Mouse (Mus musculus) CD4-positive, CD25-positive, alpha-beta regulatory T cell, adult 4 months (primary cell): Measurements from ENCODE around the gene Rabggta. TPM values are rescaled to one million over a fixed set of nuclear protein-coding genes. Genes with fewer than 3 reads are reported as not detected.
A peak's percentile ranks its signal among the peaks of the same experiment; 100 is the strongest.

Experiments
- ATAC-seq: one replicate; pipeline ENCODE4 v1.8.0; 2017
- polyA plus RNA-seq, 2 experiments: library from polyadenylated mRNA; unstranded; fragments of 100-300 nt; shearing (Covaris generic); gene quantifications; one replicate each; pipeline ENCODE4 v1.2.1; 2017

The Rabggta gene
- polyA plus RNA-seq = 10 to 100 TPM; 70.5 to 94.7 TPM

DNA sequence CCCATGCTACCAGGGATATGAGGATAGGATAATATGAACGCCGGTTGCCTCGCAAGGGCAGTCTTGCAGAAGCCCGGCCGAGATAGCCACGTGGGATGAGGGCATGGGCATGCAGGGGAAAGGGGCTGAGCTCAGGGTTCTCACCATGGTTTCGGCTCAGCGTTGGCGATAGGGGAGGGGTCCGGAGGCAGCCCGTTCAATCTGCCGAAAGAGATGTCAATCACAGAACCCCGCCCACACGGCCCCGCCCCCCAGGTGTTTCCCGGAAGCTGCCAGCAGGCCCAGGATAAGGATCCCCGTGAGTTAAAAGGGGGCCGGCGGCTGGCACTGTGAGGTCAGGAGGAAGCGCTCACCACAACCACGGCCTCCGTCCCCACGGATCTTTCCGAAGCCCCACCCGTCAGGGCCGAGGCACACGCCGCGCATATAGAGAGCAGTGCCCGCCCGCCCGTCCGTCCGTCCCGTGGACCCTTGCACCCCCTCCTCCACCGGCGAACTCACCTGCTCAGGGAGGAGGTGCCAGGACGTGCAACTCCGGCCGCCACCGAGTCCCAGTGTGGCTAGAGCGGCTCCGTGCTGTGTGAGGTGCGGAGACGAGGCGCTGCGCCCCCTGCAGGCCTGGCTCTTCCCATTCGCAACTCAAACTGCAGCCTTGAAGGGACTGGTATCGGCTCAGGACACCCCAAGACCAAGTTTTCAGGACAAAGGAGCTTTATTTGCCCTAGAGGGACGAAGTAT, at the start of gene Rabggta:
Gene Rabggta (minus strand): TSS at position 564 of the 738 bp plus-strand sequence.
- peak; percentile 59 for ATAC-seq

DNA sequence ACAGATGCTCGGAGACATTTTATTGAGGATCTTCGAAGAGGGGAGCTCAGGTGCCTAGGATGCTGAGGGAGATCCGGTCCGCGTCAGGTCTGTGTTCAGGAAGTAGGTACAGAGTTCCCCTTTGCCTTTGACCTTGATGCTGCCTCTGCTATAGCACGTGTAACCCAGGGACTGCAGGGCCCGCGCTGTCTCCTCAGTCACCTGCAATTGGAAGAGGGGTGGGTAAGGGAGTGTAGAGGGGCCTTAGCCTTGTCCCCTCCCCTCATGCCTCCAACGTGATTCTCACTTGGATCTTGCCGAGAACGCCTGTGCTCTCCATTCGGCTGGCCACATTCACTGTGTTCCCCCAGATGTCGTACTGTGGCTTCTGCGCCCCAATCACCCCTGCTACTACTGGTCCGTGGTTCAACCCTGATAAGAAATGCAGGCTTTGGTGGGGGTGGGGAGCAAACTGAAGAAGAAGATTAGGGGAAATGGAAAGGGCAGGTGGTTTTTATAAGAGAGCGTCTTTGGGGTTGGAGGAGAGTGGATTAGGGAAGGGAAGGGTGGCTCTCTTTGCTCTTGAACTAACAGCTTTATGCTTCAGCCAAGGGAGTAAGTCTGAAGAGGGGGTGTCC, 47.1 kb upstream of the Rabggta start:
- ATAC-seq = no peak

DNA sequence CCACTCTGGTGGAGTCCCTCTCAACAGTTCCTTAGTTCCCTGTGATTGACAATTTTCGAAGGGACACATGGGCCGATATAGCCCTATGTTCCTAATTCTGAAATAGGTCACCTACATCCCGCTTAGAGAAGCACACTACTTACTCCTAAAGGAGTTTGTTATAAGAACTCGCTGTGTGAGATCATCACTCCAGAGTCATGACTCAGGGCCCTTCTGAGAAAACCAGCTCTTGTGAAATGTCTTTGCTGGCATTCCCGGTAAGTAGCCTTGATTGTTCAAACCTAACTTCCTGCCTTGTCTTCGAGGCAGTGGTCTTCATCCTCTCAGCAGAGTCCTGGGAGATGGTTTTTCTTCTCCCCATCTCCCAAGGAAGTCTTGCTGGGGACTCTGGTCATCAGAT, 46.5 kb upstream of the Rabggta start:
- ATAC-seq = no peak

DNA sequence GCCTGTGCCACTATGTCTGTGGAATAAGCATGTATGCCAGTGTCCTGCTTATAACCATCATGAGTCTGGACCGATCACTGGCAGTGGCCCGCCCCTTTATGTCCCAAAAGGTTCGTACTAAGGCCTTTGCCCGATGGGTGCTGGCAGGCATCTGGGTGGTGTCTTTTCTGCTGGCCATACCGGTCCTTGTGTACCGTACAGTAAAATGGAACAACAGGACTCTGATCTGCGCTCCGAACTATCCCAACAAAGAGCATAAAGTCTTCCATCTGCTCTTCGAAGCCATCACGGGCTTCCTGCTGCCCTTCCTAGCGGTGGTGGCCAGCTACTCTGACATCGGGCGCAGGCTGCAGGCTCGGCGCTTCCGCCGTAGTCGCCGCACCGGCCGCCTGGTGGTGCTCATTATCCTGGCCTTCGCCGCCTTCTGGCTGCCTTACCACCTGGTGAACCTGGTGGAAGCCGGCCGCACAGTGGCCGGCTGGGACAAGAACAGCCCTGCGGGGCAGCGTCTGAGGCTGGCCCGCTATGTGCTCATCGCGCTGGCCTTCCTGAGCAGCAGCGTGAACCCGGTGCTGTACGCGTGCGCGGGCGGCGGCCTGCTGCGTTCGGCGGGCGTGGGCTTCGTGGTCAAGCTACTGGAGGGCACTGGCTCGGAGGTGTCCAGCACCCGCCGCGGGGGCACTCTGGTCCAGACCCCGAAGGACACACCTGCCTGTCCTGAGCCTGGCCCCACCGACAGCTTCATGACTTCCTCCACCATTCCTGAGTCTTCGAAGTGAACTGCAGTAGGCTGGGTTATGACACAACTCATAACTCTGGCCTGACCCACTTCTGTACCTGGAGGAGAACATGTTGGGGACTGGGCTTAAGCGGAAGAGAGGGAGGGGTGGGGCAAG, 45.7 kb upstream of the Rabggta start:
- ATAC-seq = peak; percentile 74

DNA sequence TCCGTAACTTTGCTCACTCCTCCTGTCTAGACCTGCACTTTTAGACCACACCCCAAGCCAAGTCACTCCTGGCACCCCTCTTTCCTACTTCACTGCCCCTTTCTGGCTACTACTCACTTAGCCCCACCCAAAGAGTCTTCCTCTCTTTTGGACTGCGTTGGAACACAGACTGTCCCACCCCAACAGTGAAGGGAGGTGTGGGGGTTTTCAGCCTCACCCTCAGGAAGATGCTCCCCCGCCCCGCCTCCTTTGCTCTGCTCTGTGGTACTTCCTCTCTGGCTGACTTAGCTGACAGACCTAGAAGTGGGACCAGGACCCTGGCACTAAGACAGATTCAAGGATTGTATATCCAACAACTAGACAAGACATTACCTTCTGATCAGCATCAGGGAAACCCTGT, 43.6 kb upstream of the Rabggta start, which contains the start of gene Ltb4r1:
Gene Ltb4r1 (plus strand): TSS at position 267 of the 400 bp plus-strand sequence.
- ATAC-seq = no peak

DNA sequence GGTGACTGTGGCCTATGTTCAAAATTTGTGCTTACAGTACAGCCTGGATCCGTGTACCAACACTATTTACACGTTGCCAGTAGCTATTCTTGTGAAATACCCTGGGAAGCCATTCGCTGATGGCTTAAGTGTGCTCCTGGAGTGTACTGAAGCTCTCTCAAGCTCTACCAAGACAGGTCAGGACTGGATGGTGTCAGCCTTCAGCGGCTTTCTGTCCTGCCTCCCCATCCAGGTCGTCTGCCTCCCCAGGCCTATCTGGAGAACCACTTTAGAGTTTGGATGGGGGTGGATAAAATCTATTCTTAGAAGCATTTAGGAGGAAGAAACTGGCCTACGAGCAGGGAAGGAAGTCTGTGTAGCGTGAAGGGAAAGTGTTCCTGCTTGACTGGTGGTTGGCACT, 41.1 kb upstream of the Rabggta start:
- ATAC-seq = no peak

DNA sequence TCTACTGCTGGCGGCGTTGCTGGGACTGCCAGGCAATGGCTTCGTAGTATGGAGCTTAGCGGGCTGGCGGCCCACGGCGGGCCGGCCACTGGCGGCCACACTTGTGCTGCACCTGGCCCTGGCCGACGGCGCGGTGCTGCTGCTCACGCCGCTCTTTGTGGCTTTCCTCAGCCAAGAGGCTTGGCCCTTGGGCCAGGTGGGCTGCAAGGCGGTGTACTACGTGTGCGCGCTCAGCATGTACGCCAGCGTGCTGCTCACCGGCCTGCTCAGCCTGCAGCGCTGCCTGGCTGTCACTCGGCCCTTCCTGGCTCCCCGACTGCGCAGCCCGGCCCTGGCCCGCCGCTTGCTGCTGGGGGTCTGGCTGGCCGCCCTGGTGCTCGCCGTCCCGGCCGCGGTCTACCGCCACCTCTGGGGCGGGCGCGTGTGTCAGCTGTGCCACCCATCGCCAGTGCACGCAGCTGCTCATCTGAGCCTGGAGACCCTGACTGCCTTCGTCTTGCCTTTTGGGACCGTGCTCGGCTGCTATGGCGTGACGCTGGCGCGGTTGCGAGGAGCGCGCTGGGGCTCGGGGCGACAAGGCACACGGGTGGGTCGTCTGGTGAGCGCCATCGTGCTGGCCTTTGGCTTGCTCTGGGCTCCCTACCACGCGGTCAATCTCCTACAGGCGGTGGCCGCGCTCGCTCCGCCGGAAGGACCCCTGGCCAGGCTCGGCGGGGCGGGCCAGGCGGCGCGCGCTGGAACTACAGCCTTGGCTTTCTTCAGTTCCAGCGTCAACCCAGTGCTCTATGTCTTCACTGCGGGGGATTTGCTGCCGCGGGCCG, 40.1 kb upstream of the Rabggta start:
- ATAC-seq = no peak

DNA sequence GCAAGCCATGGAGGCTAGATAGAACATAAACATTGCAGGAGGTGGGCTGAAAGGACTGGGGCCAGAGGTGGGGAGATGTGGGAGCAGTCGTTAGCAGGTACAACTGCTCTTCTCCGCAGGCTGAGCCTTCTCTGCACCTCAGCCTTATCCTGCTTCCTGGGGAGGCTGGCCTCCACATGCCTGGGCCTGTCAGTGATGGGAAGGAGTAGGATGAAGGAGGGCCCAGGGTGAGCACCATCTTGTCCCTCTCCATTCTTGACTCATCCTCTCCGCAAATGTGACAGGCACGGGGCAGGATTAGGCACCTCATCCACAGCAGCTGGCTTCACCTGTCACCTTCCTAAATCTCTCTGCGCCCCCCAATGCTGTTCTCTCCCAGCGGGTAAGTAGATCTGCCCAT, 39.1 kb upstream of the Rabggta start, which contains the start of gene Ltb4r2:
Gene Ltb4r2 (plus strand): TSS at position 266 of the 400 bp plus-strand sequence.
- ATAC-seq = no peak

DNA sequence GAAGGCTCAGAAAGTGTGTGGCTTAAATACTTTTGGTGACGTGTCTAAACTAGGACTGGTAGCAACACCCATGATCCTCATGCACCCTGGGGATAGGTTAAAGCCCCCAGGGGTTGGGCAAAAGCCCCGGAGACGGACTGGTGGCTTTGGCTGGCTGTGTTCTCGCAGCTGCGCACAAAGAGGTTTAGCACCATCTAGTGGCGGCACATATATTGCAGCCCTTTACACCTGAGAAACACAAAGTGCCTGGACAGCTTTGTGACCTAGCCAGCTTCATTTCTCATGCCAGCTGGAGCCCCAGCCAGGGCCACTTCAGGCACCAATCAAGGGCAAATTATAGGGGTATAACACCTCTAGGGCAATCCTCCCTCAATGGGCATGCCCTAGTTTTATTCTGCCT, 38.1 kb upstream of the Rabggta start:
- peak; percentile 75 for ATAC-seq

DNA sequence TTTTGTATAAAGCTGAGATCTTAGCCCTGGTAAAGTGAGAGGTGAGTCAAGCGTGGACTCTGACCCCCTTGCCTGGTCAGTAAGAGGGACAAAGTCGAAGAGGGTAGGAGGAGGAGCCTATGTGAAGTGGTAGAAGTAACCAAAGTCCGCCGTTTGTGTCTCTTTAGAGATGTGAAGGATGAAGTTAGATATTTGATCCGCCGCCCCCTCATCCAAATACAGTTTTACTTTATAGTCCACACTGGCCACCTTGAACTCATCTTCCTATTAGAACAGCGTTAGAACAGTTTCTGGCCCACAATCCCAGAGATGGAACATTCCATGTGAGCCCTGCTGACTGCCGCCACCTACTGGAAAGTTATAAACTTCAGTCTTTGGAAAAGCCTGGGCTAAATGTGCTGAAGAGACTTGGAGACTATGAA, 36.3 kb upstream of the Rabggta start, which contains the start of gene Cideb:
Gene Cideb (minus strand): TSS at position 96 of the 422 bp plus-strand sequence.
- ATAC-seq = peak; percentile 54

DNA sequence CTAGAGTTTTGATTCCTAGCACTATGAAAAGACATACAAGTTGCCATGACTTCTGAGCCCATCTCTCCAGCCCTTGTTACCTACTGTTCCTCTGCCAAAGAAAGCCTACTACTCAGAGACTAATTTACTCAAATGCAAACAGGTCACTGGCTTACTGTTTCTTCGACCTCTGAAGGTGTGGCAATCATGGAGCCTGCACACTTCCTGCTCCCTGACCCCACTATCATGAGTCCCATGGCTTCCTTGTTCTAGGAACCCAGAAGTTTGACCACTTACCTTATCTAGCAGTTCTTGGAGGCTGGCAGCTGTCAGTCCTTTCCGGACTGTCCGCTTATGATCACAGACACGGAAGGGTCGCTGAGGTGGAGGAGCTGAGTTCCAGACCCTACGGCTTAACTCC, 35.5 kb upstream of the Rabggta start:
- ATAC-seq = no peak

DNA sequence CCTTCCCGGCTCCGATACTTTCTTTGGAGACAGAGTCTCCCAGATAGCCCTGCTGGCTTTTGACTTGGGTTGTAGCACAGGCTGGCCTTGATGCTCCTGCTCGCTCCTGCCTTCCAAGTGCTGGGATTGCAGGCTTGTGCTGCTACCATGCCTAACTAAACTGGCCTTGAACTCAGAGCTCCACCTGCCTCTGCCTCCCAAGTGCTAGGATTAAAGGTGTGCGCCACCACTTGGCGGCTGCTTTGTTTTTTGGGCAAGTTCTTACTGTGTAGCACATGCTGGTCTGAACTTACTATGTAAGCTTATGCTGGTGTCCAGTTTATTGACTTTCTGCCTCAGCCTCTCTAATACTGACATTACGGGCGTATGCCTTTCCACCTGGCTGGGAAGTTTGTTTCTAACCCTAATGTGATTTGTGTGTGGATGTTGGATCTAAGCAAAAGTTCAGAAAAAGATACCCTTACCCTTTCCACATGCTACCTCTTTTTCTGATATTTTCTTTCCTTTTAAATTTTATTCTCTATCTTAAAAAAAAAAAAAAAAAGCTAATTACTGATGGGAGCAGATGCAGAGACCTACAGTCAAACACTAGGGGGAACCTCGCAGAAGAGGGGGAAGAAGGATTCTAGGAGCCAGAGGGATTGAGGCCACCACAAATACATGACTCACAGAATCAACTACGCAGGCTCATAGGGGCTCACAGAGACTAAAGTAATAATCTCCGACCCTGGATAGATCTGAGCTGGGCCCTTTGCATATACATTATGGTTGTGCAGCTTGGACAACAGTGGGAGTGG, 25.2 kb upstream of the Rabggta start:
- no peak for ATAC-seq

DNA sequence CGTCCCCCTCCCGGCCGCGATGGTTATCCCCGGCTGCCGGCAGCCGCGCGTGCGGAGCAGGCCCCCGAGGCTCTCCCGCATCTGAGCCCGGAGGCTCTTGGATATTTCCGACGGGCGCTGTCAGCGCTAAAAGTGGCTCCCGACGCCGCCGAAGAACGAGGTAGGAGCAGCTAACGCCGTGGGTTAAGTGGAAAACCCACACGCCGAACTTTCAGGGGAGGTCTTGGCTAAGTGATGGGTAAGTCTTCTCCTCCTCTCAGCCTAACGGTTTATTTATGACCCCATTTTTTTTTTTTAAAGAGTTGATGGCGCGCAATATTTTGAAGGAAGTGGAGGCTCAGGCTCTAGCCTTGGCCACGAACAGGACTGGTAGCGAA, 23.8 kb upstream of the Rabggta start:
- ATAC-seq = peak; percentile 28

DNA sequence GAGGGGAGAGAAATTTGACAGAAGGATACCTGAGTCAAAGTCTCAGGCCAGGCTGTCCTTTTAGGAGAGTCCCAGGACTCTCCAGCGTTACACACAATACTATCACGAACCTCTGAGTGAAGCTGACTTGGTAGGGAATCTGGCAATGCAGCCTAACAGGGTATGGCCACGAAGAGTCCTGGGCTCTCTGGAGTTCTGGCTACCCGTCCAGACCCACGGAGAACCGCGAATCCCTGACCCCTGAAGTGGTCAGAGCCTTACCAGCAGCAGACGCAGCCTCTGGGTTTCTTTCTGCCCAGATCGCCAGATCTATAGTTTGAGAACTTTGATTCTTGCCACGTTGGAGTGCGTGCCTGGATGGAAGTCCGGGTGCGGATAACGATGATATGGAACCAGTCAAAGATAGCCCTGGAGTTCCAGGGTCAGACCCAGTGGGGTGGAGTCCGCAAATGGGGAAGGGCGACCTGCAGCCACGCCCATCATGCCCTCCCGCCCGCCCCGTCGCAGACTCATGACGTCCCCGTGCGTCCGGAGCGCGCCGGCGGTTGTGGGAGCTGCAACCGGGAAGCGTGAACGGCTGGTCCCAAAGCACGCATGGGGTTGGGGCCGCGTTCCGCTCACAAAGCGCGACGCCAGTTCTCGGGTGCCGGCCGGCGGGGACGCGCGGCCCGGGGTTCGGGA, 23.3 kb upstream of the Rabggta start, which contains the start of the genes Dhrs1 and Nop9:
Gene Dhrs1 (minus strand): TSS at position 511 of the 681 bp plus-strand sequence.
Gene Nop9 (plus strand): TSS at position 514 of the 681 bp plus-strand sequence.
- peak; percentile 74 for ATAC-seq

DNA sequence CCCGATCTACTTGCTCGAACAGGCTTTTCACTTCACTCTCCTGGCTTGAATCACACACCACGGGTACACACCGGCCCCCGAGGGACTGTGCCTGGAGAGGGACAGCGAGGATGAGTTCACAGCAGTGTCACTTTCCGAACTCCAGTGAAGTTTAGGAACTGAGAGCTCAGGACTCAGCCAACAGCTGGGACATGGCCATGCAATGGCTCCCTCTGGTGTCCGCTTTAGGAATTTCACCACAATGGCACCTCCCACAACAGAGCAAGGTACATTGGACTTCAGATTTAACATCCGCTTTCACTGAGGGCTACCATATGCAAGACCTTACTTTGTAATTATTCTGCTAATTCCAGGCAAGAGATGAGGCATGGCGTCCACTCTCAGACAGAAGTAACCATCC, 21.6 kb upstream of the Rabggta start:
- ATAC-seq = peak; percentile 84

DNA sequence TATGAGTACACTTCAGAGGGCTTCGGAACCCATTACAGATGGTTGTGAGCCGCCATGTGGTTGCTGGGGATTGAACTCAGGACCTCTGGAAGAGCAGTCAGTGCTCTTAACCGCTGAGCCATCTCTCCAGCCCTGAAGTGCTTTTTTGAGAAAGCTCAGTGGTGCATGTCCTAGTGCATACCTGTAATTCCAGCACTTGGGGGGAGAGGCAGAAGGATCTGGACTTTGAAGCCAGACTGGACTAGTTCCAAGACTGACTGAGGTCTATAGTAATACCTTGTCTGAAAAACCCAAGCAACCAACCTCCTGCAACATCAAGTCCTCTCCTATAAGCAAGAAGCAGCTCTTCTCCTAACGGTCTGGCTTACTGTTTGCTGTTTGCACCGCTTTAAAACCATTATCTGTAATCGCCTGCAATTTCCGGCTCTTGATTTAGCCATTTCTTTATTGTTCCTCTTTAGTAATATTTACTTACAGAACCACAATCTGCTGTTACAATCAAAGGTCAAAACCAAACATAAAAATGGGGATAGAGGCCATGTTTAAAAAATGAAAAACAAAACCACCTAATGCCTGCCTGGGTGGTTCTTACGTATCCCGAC, 15.1 kb upstream of the Rabggta start:
- no peak for ATAC-seq

DNA sequence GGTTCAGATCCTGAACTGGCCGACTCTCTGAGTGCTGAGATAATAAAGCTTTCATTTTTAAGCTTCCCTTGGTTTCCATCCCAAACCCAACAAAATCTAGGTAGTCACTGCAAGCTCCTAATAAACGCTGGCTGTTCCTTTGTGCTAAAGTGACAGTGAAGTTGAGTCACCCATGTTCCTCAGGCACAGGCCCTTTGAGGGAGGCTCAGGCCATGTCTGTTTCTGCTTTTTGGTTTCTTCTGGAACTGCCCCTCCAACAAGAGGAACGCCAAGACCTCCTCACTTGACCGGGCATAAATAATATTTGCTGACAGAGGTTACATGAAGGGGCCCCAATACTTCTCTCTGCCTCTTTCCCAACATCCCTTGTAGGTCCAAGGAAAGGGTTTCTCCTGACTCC, 13.7 kb upstream of the Rabggta start:
- no peak for ATAC-seq

DNA sequence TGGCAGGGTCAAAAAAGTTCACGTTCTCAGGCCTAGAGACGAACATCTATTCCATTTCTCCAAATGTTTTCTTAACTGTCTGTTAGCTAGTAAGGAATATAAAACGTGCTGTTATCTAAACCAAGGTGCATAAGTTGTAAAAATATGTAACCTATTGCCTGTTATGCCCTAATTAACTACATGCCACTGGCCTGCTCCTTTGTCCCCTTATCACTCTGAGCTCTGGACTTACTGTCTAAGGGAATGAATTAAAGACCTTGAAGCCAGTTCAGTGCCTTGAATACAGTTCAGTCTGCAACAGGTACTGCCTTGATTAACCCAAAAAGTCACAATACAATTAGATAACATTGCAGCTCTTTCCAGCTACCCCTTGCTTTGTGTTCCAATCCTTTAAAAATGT, 13.3 kb upstream of the Rabggta start:
- no peak for ATAC-seq

DNA sequence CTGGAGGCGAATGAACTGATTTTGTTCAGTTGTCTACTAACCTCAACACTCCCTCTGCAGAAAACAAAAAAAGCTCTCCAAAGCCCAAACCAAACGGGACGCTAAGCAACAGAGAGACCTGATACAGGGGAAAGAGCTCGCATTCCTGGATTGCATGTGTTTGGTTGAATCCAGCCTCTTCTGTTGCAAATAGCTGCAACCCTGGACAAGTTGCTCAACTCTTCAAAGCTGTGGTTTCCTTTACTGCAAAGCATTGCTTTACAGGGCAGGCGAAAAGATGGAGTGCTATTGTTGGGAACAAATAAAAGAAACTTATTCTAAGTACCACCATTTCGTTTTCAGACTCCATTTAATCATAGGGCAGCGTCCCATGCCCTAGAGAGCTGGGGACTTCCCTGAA, 12.8 kb upstream of the Rabggta start:
- ATAC-seq = no peak

DNA sequence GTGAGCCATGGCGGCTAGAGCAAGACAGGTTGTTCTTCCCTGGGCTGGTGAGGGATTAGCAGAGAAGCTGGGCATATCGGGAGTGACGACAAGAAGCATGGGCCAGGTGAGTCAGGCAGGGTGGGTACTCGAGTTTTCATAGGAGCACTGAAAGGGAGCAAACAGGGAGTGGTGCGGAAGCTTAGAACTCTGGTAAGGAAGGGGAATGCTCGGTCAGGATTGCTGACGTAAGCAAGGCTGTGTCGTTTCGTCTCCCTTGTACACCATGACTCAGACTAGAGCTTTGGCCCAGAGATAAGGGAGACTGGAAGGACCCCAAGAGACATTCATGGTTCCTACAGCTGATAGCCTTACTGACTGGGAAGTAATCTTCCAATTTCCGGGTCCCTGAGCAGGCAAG, 11.8 kb upstream of the Rabggta start:
- ATAC-seq = no peak
